ENCODE assay signal across 14 mouse cellular contexts in the genomic region with DNA sequence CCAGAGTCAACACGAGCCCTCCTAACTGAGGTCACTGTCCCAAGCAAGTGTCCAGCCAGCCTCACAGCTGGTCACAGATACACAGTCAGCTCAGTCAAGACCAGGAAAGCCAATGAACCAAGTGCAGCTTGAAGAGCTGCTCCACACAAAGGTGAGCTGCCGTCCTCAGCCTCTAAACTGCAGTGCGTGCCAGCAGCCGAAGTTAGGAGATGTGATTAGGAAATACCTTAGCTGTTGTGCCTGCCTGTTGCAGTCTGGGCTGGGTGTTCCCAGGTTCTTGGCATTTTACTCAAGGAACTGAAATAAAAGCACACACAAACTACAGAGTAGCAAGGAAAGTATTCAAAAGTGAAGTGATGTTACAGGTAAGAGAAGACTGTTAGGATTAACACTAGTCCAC.
"Had no signal": no experiment of that assay in that cellular context is flagged by ENCODE, and none has a peak within 500 bp of the region (broad histone marks: within the 10 kb centered on the region; RNA-seq: fewer than 3 reads in every experiment).

No protein-coding gene starts in this region.

- DNase-seq: gastrocnemius, postnatal 14 days; gastrocnemius, postnatal 36 days; heart, adult 11 months; heart, adult 2 months; heart, postnatal 14 days; heart, postnatal 36 days; kidney, adult 11 months; kidney, adult 2 months; kidney, adult 9 months; kidney, postnatal 14 days; kidney, postnatal 36 days; layer of hippocampus, adult 9-11 months; layer of hippocampus, postnatal 36 days; left cerebral cortex, postnatal 4 days had no signal
